Mouse (Mus musculus): ENCODE data around the gene Crygb.
"Not testable (repeated sequence)": the region's sequence is repeated elsewhere in the genome, so short reads cannot be mapped to it uniquely, and the experiment has no call there.

DNA sequence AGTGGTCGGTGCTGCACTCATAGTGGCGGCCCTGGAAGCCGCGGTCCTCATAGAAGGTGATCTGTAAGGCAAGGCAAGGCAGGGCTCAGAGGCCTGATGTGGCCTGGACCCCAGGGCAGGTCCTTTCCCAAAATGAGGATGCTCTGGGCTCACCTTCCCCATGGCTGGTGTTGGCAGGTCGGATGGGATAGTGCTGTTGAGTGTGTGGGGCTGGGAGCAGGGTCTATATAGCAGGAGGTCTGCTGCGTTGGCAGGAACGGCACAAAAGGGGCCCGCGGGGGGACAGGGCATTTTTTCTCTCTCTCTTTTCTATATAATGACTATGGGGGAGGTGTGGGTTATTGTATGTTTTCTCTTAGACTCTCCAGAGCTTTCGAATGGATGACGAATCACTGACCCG lies 31.1 kb downstream of the Crygb start, which contains the start of gene Cryge:
- TF ChIP-seq CTCF, EP300 (IDR thresholded peaks at IDR 0.05; ENCODE audit: low read depth): not testable (repeated sequence)
